Mouse (Mus musculus) liver, embryonic 12.5 days (tissue): Measurements from ENCODE around the gene Nr1h4. TPM values are rescaled to one million over a fixed set of nuclear protein-coding genes. Genes with fewer than 3 reads are reported as not detected.

Source experiments
- ATAC-seq: fragments of 200-750 bp; cut with Nextera tagmentation; 2 replicates; pipeline ENCODE4 v1.8.0; 2017; ENCODE audit warnings: moderate number of reproducible peaks, mild to moderate bottlenecking, moderate library complexity
- H3K27ac ChIP-seq: fragments of 300-500 bp; sonication (generic); 2 replicates; pipeline ENCODE4 v1.5.1; 2016; ENCODE audit warnings: mild to moderate bottlenecking
- H3K27me3 ChIP-seq: fragments of 300-500 bp; sonication (generic); replicated peaks from 2 replicates; pipeline ENCODE4 v1.6.1; 2016; ENCODE audit warnings: mild to moderate bottlenecking, moderate library complexity
- H3K36me3 ChIP-seq: fragments of 300-500 bp; sonication (generic); 2 replicates; pipeline ENCODE4 v1.6.1; 2016; ENCODE audit warnings: mild to moderate bottlenecking, moderate library complexity
- H3K4me1 ChIP-seq: fragments of 300-500 bp; sonication (generic); 2 replicates; pipeline ENCODE4 v1.6.1; 2016
- H3K4me2 ChIP-seq: fragments of 300-500 bp; sonication (generic); 2 replicates; pipeline ENCODE4 v1.6.1; 2016; ENCODE audit warnings: mild to moderate bottlenecking, moderate library complexity
- H3K4me3 ChIP-seq: fragments of 300-500 bp; sonication (generic); 2 replicates; pipeline ENCODE4 v1.5.1; 2016; ENCODE audit warnings: mild to moderate bottlenecking, moderate library complexity
- H3K9ac ChIP-seq: fragments of 300-500 bp; sonication (generic); 2 replicates; pipeline ENCODE4 v1.6.1; 2016; ENCODE audit warnings: mild to moderate bottlenecking, moderate library complexity
- H3K9me3 ChIP-seq: fragments of 300-500 bp; sonication (generic); replicated peaks from 2 replicates; pipeline ENCODE4 v1.6.1; 2016; ENCODE audit warnings: mild to moderate bottlenecking, moderate library complexity
- WGBS: fragments of 180-500 bp; shearing (Covaris S2); methylation state at CpG from one replicate; pipeline ENCODE4 v1.1.7; 2016; ENCODE audit not compliant: insufficient replicate concordance; 5-methylcytosine and 5-hydroxymethylcytosine counted together
- polyA plus RNA-seq: library from polyadenylated mRNA; unstranded; fragments of >200 nt; fragmentation: Nextera tagmentation; extraction: Ambion mirVana; gene quantifications from 2 replicates; pipeline ENCODE4 v1.2.1, GENCODE M21; 2016

The Nr1h4 gene
- polyA plus RNA-seq, 1 experiment from 2014 or later: 2.2 TPM

GRCm38 (mm10) chr10:89551657-89552056, 18.3 kb upstream of the Nr1h4 start:
- H3K9ac ChIP-seq: no peak overlapping the region
- H3K36me3 ChIP-seq: no peaks in the 10 kb centered on the region
- no peaks in the 10 kb centered on the region for H3K4me1 ChIP-seq
- WGBS: 75% methylated on average over 4 of the region's 4 CpGs
- no peak overlapping the region for H3K27ac ChIP-seq
- H3K4me3 ChIP-seq: no peak overlapping the region
- ATAC-seq: no peak
- H3K4me2 ChIP-seq: no peak overlapping the region
- H3K9me3 ChIP-seq: no peaks in the 10 kb centered on the region
- no peaks in the 10 kb centered on the region for H3K27me3 ChIP-seq

DNA sequence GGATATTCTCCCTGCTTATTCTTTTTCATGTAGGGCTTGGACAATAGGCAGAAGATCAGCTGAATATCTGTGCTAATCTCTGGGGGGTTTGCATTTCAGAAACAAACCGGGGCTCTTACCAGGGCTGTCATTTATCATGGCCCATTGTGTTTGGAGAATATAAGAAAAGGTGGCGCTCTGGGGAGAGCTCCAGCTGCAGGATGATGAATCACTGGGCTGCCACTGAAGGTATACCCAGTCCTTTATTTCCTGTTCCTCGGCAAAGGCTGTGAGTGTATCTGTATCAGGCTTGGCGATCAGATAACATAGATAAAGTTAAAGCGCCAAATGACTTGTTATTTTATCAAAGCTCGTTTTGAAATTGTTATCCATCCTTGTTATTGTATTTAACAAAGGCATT, 14.6 kb upstream of the Nr1h4 start:
- no peak overlapping the region for H3K4me2 ChIP-seq
- ATAC-seq: no peak
- no peaks in the 10 kb centered on the region for H3K36me3 ChIP-seq
- no peak overlapping the region for H3K27ac ChIP-seq
- no peaks in the 10 kb centered on the region for H3K27me3 ChIP-seq
- H3K9ac ChIP-seq: no peak overlapping the region
- no peaks in the 10 kb centered on the region for H3K9me3 ChIP-seq
- no peaks in the 10 kb centered on the region for H3K4me1 ChIP-seq
- 32% methylated on average over 6 of the region's 6 CpGs for WGBS
- H3K4me3 ChIP-seq: no peak overlapping the region

DNA sequence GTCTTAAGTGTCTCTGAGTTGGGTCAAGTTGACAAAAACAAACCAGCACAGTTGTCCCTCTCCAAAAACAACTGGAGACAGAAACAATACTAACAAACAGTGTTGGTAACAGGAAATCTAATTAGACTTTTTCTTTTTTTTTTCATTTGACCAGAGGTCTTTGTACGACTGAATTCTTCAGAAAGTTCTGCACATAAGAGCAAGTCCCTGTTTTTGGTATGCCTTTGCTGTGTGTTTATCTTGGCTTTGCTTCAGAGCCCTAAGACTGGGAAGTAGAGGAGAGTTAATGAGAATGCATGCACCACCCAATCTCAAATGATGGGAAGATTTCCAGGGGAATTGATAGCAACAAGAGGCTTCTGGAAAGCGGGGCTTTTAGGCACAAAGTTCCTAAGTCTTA, 13.6 kb upstream of the Nr1h4 start:
- no peak for ATAC-seq
- no peaks in the 10 kb centered on the region for H3K27me3 ChIP-seq

DNA sequence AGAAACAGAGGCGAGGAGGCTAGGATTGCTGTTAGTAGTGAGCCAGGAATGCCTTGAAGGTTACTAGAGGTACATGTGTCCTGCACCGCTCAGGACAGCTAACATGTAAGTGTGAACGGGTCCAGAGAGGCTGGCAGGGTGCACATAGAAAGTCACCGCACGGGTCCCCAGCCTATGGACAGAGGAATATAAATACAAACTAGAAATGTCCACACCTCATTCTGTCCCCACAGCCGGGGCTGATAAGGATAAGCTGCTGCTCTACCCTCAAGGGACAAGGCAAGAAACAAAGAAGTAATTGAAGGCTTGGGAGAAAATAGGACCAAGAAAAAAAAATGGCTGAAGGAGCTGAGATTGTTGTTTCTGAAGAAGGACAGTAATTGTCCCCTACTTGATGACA, 10.5 kb upstream of the Nr1h4 start:
- no peak overlapping the region for H3K4me3 ChIP-seq

More for the DNA sequence above, 13.6 kb upstream of the Nr1h4 start:
- Histone ChIP-seq H3K4me2 (no peak overlapping the region), H3K9ac (no peak overlapping the region), H3K9me3 (no peaks in the 10 kb centered on the region), H3K4me1 (no peaks in the 10 kb centered on the region), H3K36me3 (no peaks in the 10 kb centered on the region), H3K27ac (no peak overlapping the region), H3K4me3 (no peak overlapping the region)
- WGBS: 57% methylated on average over 2 of the region's 2 CpGs

GRCm38 (mm10) chr10:89542321-89542720, 8.9 kb upstream of the Nr1h4 start:
- 70% methylated on average over 3 of the region's 3 CpGs for WGBS

More for the DNA sequence above, 10.5 kb upstream of the Nr1h4 start:
- WGBS: 70% methylated on average over 6 of the region's 6 CpGs
- no peak overlapping the region for H3K9ac ChIP-seq
- no peak for ATAC-seq
- H3K4me1 ChIP-seq: no peaks in the 10 kb centered on the region
- H3K36me3 ChIP-seq: no peaks in the 10 kb centered on the region
- no peaks in the 10 kb centered on the region for H3K9me3 ChIP-seq
- H3K4me2 ChIP-seq: no peak overlapping the region
- H3K27me3 ChIP-seq: no peaks in the 10 kb centered on the region
- no peak overlapping the region for H3K27ac ChIP-seq

GRCm38 (mm10) chr10:89532451-89532850, 934 bp downstream of the Nr1h4 start:
- Histone ChIP-seq H3K4me3 (no peak overlapping the region), H3K9me3 (no peaks in the 10 kb centered on the region), H3K27ac (no peak overlapping the region), H3K27me3 (no peaks in the 10 kb centered on the region), H3K4me1 (no peaks in the 10 kb centered on the region; the same call in 1 of the 2 replicates), H3K9ac (no peak overlapping the region), H3K36me3 (no peaks in the 10 kb centered on the region), H3K4me2 (0 out of 2 replicates have a peak overlapping the region, but pooled peaks have one; percentile 22)
- no peak for ATAC-seq
- WGBS: 78% methylated on average over 5 of the region's 5 CpGs

More at GRCm38 (mm10) chr10:89542321-89542720, 8.9 kb upstream of the Nr1h4 start:
- no peak for ATAC-seq
- H3K4me1 ChIP-seq: no peaks in the 10 kb centered on the region
- H3K27me3 ChIP-seq: no peaks in the 10 kb centered on the region
- H3K27ac ChIP-seq: no peak overlapping the region
- no peak overlapping the region for H3K4me2 ChIP-seq
- no peaks in the 10 kb centered on the region for H3K36me3 ChIP-seq
- H3K9ac ChIP-seq: no peak overlapping the region
- H3K9me3 ChIP-seq: no peaks in the 10 kb centered on the region
- no peak overlapping the region for H3K4me3 ChIP-seq

GRCm38 (mm10) chr10:89531976-89532375, 1.4 kb downstream of the Nr1h4 start:
- no peak overlapping the region for H3K9ac ChIP-seq
- no peaks in the 10 kb centered on the region for H3K27me3 ChIP-seq
- no peaks in the 10 kb centered on the region for H3K9me3 ChIP-seq
- H3K36me3 ChIP-seq: no peaks in the 10 kb centered on the region
- WGBS: 63% methylated on average over 2 of the region's 2 CpGs
- no peaks in the 10 kb centered on the region; the same call in 1 of the 2 replicates for H3K4me1 ChIP-seq
- H3K4me3 ChIP-seq: no peak overlapping the region
- ATAC-seq: peak; percentile 50; the same call in 1 of the 2 replicates
- no peak overlapping the region for H3K27ac ChIP-seq
- no peak overlapping the region for H3K4me2 ChIP-seq

DNA sequence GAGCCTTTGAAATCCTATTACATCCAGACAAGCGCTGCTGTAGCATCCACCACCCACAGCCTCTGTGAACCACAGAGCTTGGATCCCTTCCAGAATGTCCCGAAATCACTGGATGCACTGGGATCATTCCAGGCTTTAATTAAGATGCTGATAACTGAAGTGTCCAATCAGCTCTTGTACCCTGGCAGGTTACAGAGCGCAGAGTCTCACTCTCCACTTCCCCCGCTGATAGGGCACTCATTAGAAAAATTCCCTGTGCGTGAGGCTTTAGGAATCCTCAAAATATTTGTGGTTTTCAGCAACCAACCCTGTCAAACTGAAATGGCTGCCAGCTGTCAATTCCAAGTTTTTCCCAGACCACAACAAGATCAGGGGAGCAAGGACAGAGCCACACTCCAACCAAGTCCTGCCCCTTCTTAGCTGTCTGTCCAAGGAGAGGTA, 2.2 kb downstream of the Nr1h4 start:
- Histone ChIP-seq H3K4me2 (no peak overlapping the region), H3K9ac (no peak overlapping the region), H3K4me1 (no peaks in the 10 kb centered on the region; the same call in 1 of the 2 replicates), H3K9me3 (no peaks in the 10 kb centered on the region), H3K27ac (no peak overlapping the region), H3K36me3 (no peaks in the 10 kb centered on the region), H3K4me3 (no peak overlapping the region), H3K27me3 (no peaks in the 10 kb centered on the region)
- 60% methylated on average over 5 of the region's 5 CpGs for WGBS
- ATAC-seq: 0 out of 2 replicates have a peak, but pooled peaks have one; percentile 40

GRCm38 (mm10) chr10:89527054-89527453, 6.3 kb downstream of the Nr1h4 start:
- no peak overlapping the region for H3K9ac ChIP-seq
- WGBS: 59% methylated on average over 5 of the region's 5 CpGs
- ATAC-seq: no peak
- no peaks in the 10 kb centered on the region for H3K27me3 ChIP-seq
- H3K9me3 ChIP-seq: no peaks in the 10 kb centered on the region
- H3K4me3 ChIP-seq: no peak overlapping the region
- H3K36me3 ChIP-seq: no peaks in the 10 kb centered on the region
- H3K27ac ChIP-seq: no peak overlapping the region
- peaks cover under 1% of the 10 kb centered on the region; the same call in 1 of the 2 replicates for H3K4me1 ChIP-seq
- no peak overlapping the region for H3K4me2 ChIP-seq

DNA sequence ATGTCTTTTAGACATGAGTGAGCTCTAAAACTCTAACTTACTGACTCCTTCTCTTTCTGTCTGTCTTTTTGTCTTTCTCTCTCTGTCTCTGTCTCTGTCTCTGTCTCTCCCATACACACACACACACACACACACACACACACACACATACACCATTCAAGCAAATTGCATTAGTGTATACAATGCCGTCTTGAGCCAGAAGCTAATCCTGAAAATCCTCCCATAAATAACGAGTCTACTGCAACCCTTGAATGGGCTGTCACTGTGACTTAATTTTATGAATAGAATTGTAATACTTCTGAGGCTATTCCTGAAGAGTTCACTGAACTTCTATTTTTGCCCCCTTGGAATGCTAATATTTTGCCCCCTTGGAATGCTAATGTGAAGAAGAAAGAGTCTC, 7.6 kb downstream of the Nr1h4 start:
- no peaks in the 10 kb centered on the region for H3K36me3 ChIP-seq
- no peak for ATAC-seq

DNA sequence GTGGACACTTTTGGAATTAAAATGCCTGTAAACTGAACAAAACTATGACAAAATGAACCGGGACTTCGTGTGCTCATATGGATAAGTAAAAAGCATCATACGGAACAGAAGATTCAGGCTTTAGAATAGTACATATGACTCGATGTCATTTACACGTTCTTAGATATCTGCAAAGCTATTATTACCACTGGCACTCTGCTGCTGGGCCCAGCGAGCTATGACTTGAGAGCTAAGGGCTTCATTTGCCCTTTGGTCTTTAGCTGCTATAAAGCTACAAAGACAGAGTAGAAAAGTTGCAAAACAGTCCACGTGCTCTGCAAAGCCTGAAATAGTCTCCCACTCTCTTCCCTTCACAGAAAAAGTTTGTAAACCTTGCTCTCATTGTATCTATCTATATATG, 10.9 kb downstream of the Nr1h4 start:
- no peak overlapping the region for H3K4me3 ChIP-seq
- ATAC-seq: no peak
- H3K9me3 ChIP-seq: no peaks in the 10 kb centered on the region
- peaks cover 6% of the 10 kb centered on the region for H3K4me1 ChIP-seq
- no peak overlapping the region for H3K9ac ChIP-seq
- no peaks in the 10 kb centered on the region for H3K36me3 ChIP-seq
- no peak overlapping the region for H3K4me2 ChIP-seq
- WGBS: 67% methylated on average over 7 of the region's 7 CpGs
- no peak overlapping the region for H3K27ac ChIP-seq
- H3K27me3 ChIP-seq: no peaks in the 10 kb centered on the region

More for the DNA sequence above, 7.6 kb downstream of the Nr1h4 start:
- H3K4me2 ChIP-seq: no peak overlapping the region
- no peak overlapping the region for H3K9ac ChIP-seq
- no peaks in the 10 kb centered on the region for H3K27me3 ChIP-seq
- no peak overlapping the region for H3K4me3 ChIP-seq
- peaks cover 6% of the 10 kb centered on the region for H3K4me1 ChIP-seq
- WGBS: 75% methylated on average over 2 of the region's 2 CpGs
- no peak overlapping the region for H3K27ac ChIP-seq
- no peaks in the 10 kb centered on the region for H3K9me3 ChIP-seq

- Histone ChIP-seq H3K9ac (no peak overlapping the region), H3K9me3 (no peaks in the 10 kb centered on the region), H3K4me1 (peaks cover 6% of the 10 kb centered on the region), H3K27me3 (no peaks in the 10 kb centered on the region), H3K4me2 (no peak overlapping the region), H3K36me3 (no peaks in the 10 kb centered on the region), H3K27ac (no peak overlapping the region), H3K4me3 (no peak overlapping the region)
- ATAC-seq: no peak
- WGBS: 43% methylated on average over 9 of the region's 9 CpGs
Observed at GRCm38 (mm10) chr10:89521790-89522431, 11.5 kb downstream of the Nr1h4 start.

DNA sequence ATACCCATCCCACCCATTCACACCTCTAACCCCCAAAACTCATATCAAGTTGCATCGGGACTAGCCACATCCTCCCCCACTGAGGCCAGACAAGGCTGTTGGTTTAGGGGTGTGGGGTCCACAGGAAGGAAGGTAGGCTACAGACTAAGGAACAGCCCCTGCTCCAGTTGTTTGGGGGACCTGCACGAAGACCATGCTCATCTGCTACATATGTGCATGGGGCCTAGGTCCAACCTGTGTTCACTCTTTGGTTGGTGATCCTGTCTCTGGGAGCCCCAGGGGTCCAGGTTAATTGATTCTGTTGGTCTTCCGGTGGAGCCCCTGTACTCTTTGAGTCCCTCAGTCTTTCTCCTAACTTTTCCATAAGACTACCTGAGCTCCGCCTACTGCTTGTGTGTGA, 13.0 kb downstream of the Nr1h4 start:
- no peak for ATAC-seq
- H3K4me3 ChIP-seq: no peak overlapping the region
- H3K27ac ChIP-seq: no peak overlapping the region
- H3K4me1 ChIP-seq: peaks cover 6% of the 10 kb centered on the region
- H3K27me3 ChIP-seq: no peaks in the 10 kb centered on the region
- H3K9ac ChIP-seq: no peak overlapping the region
- H3K36me3 ChIP-seq: no peaks in the 10 kb centered on the region
- H3K9me3 ChIP-seq: no peaks in the 10 kb centered on the region
- 79% methylated on average over 4 of the region's 4 CpGs for WGBS
- H3K4me2 ChIP-seq: no peak overlapping the region
